Mouse (Mus musculus) neural tube, embryonic 11.5 days (tissue): Measurements from ENCODE around the gene Grb7. TPM values are rescaled to one million over a fixed set of nuclear protein-coding genes. Genes with fewer than 3 reads are reported as not detected.
A peak's percentile ranks its signal among the peaks of the same experiment; 100 is the strongest.

ENCODE experiments used
- ATAC-seq: fragments of 200-750 bp; cut with Nextera tagmentation; 2 replicates; pipeline ENCODE4 v1.8.0; 2017; ENCODE audit warnings: moderate number of reproducible peaks, mild to moderate bottlenecking, moderate TSS enrichment, moderate library complexity; ENCODE audit not compliant: insufficient read depth, low FRiP score, low TSS enrichment
- DNase-seq: peaks from one replicate; pipeline ENCODE4 v3.0.0-alpha.2; 2015; ENCODE audit warnings: low spot score
- H3K27ac ChIP-seq: fragments of 300-500 bp; sonication (generic); 2 replicates; pipeline ENCODE4 v1.5.1; 2014; ENCODE audit warnings: low read depth, mild to moderate bottlenecking, low read length
- H3K27me3 ChIP-seq: fragments of 300-500 bp; sonication (generic); 2 replicates; pipeline ENCODE4 v1.6.1; 2014; ENCODE audit warnings: mild to moderate bottlenecking, low read length, mixed read lengths; ENCODE audit not compliant: control insufficient read depth, insufficient read depth
- H3K36me3 ChIP-seq: fragments of 300-500 bp; sonication (generic); 2 replicates; pipeline ENCODE4 v1.6.1; 2014; ENCODE audit warnings: mild to moderate bottlenecking, low read length, moderate library complexity, mixed read lengths; ENCODE audit not compliant: control insufficient read depth, insufficient read depth
- H3K4me1 ChIP-seq: fragments of 300-500 bp; sonication (generic); 2 replicates; pipeline ENCODE4 v1.6.1; 2014; ENCODE audit warnings: low read length, mixed read lengths; ENCODE audit not compliant: control insufficient read depth, insufficient read depth
- H3K4me2 ChIP-seq: fragments of 300-500 bp; sonication (generic); 2 replicates; pipeline ENCODE4 v1.6.1; 2014; ENCODE audit warnings: low read depth, mild to moderate bottlenecking, moderate library complexity
- H3K4me3 ChIP-seq: fragments of 300-500 bp; sonication (generic); 2 replicates; pipeline ENCODE4 v1.5.1; 2014; ENCODE audit warnings: low read depth, low read length
- H3K9ac ChIP-seq: fragments of 300-500 bp; sonication (generic); 2 replicates; pipeline ENCODE4 v1.6.1; 2014; ENCODE audit warnings: mild to moderate bottlenecking, low read length
- H3K9me3 ChIP-seq: fragments of 300-500 bp; sonication (generic); 2 replicates; pipeline ENCODE4 v1.6.1; 2016; ENCODE audit warnings: low read length; ENCODE audit not compliant: control insufficient read depth
- WGBS: fragments of 180-500 bp; shearing (Covaris S2); extraction: QIAGEN DNeasy Blood & Tissue Kit; methylation state at CpG from one replicate; pipeline ENCODE4 v1.1.7; 2014; 5-methylcytosine and 5-hydroxymethylcytosine counted together
- polyA plus RNA-seq: library from polyadenylated mRNA; unstranded; fragments of >200 nt; fragmentation: Nextera tagmentation; extraction: Ambion mirVana; gene quantifications from 2 replicates; pipeline ENCODE4 v1.2.1, GENCODE M21; 2014

Grb7 gene
- polyA plus RNA-seq, 1 experiment from 2014 or later = 1.9 TPM

GRCm38 (mm10) chr11:98495176-98495719, 49.1 kb downstream of the Grb7 start:
- no peak overlapping the region for H3K4me2 ChIP-seq
- H3K9ac ChIP-seq = no peak overlapping the region
- H3K27me3 ChIP-seq = no peaks in the 10 kb centered on the region
- no peaks in the 10 kb centered on the region for H3K36me3 ChIP-seq
- DNase-seq (no peak), ATAC-seq (no peak)
- H3K27ac ChIP-seq = no peak overlapping the region
- H3K4me1 ChIP-seq = peaks cover 5% of the 10 kb centered on the region
- no peaks in the 10 kb centered on the region for H3K9me3 ChIP-seq
- H3K4me3 ChIP-seq = no peak overlapping the region
- 92% methylated on average over 5 of the region's 5 CpGs for WGBS

GRCm38 (mm10) chr11:98497388-98498288, 51.4 kb downstream of the Grb7 start:
- Histone ChIP-seq H3K9ac (no peak overlapping the region), H3K27ac (peak overlapping the region; percentile 64), H3K4me1 (peaks cover 5% of the 10 kb centered on the region), H3K4me3 (no peak overlapping the region), H3K9me3 (no peaks in the 10 kb centered on the region), H3K4me2 (peak overlapping the region; percentile 28), H3K36me3 (no peaks in the 10 kb centered on the region), H3K27me3 (no peaks in the 10 kb centered on the region)
- peak; percentile 35 for DNase-seq
- 20% methylated on average over 22 of the region's 22 CpGs for WGBS
- no peak for ATAC-seq

- no peaks in the 10 kb centered on the region for H3K36me3 ChIP-seq
- H3K9ac ChIP-seq = no peak overlapping the region
- H3K27me3 ChIP-seq = no peaks in the 10 kb centered on the region
- no peaks in the 10 kb centered on the region for H3K4me1 ChIP-seq
- ATAC-seq = no peak
- H3K4me2 ChIP-seq = no peak overlapping the region
- H3K27ac ChIP-seq = no peak overlapping the region
- no peaks in the 10 kb centered on the region for H3K9me3 ChIP-seq
- DNase-seq = no peak
- no peak overlapping the region for H3K4me3 ChIP-seq
- 59% methylated on average over 3 of the region's 3 CpGs for WGBS
Measured at GRCm38 (mm10) chr11:98504926-98505325, 58.7 kb downstream of the Grb7 start.

Other genes starting within 250 kb of the Grb7 start
- 13.1 TPM in 2 replicates for gene Cdk12, start 243.3 kb upstream of the Grb7 start, polyA plus RNA-seq
- 1.2 TPM in 2 replicates for gene Neurod2, start 116.7 kb upstream of the Grb7 start, polyA plus RNA-seq
- 0.15 TPM in 1 of 2 replicates, not detected in the other for gene Ppp1r1b, start 98.0 kb upstream of the Grb7 start, polyA plus RNA-seq
- 39.7 and 45.6 TPM in 2 replicates for gene Stard3, start 88.0 kb upstream of the Grb7 start, polyA plus RNA-seq
- gene Tcap, start 62.6 kb upstream of the Grb7 start, polyA plus RNA-seq = 3.1 and 3.9 TPM in 2 replicates
- gene Pnmt, start 59.9 kb upstream of the Grb7 start, polyA plus RNA-seq = 0.40 and 0.91 TPM in 2 replicates
- gene Pgap3, start 45.9 kb upstream of the Grb7 start, polyA plus RNA-seq = 6.7 and 7.2 TPM in 2 replicates
- 22.3 and 24.5 TPM in 2 replicates for gene Erbb2, start 33.9 kb upstream of the Grb7 start, polyA plus RNA-seq
- 133 and 151 TPM in 2 replicates for gene Mien1, start 7.4 kb upstream of the Grb7 start, polyA plus RNA-seq
- not detected in 2 replicates for gene Ikzf3, start 99.6 kb downstream of the Grb7 start, polyA plus RNA-seq
- gene Zpbp2, start 104.7 kb downstream of the Grb7 start, polyA plus RNA-seq = 0.16 TPM in 1 of 2 replicates, not detected in the other
- gene Ormdl3, start 141.0 kb downstream of the Grb7 start, polyA plus RNA-seq = 11.1 and 14.5 TPM in 2 replicates
- gene Lrrc3c, start 151.9 kb downstream of the Grb7 start, polyA plus RNA-seq = not detected in 2 replicates
- 0.64 and 1.5 TPM in 2 replicates for gene Gm12355, start 179.3 kb downstream of the Grb7 start, polyA plus RNA-seq
- gene Gsdma3, start 180.0 kb downstream of the Grb7 start, polyA plus RNA-seq = not detected in 2 replicates
- 0.17 TPM in 1 of 2 replicates, not detected in the other for gene Gsdma2, start 200.4 kb downstream of the Grb7 start, polyA plus RNA-seq
- gene Gsdma, start 218.0 kb downstream of the Grb7 start, polyA plus RNA-seq = not detected in 2 replicates
- 172 TPM in 2 replicates for gene Psmd3, start 236.2 kb downstream of the Grb7 start, polyA plus RNA-seq